Mouse (Mus musculus): Measurements from ENCODE around the gene Meis3.
A peak's percentile ranks its signal among the peaks of the same experiment; 100 is the strongest.

Meis3 gene

GRCm38 (mm10) chr7:16174597-16175541, at the start of gene Meis3:
Gene Meis3, plus strand, starts transcription at chr7:16175090.
- DNase-seq (ENCODE audit: low spot score): no peak

GRCm38 (mm10) chr7:16125829-16126228, 49.1 kb upstream of the Meis3 start:
- DNase-seq (ENCODE audit: low spot score): no peak

GRCm38 (mm10) chr7:16128344-16128743, 46.5 kb upstream of the Meis3 start:
- DNase-seq (ENCODE audit: low spot score): no peak

- no peak for DNase-seq (ENCODE audit: low spot score)
These were observed 46.0 kb upstream of the Meis3 start for GRCm38 (mm10) chr7:16128899-16129298.

- peak; percentile 82 for DNase-seq (ENCODE audit: low spot score)
These were observed 45.5 kb upstream of the Meis3 start, which contains the start of gene Slc8a2 for GRCm38 (mm10) chr7:16129421-16129845. Gene Slc8a2, plus strand, starts transcription at chr7:16129826.

- DNase-seq (ENCODE audit: low spot score): no peak
These were observed 44.8 kb upstream of the Meis3 start for GRCm38 (mm10) chr7:16129846-16130691.

- no peak for DNase-seq (ENCODE audit: low spot score)
These were observed 43.8 kb upstream of the Meis3 start for GRCm38 (mm10) chr7:16130956-16131634.

- DNase-seq (ENCODE audit: low spot score): no peak
These were observed 42.7 kb upstream of the Meis3 start for GRCm38 (mm10) chr7:16132161-16132581.

GRCm38 (mm10) chr7:16132926-16133325, 42.0 kb upstream of the Meis3 start:
- DNase-seq (ENCODE audit: low spot score): no peak

- DNase-seq (ENCODE audit: low spot score): no peak
These were observed 41.2 kb upstream of the Meis3 start for GRCm38 (mm10) chr7:16133691-16134090.

GRCm38 (mm10) chr7:16134951-16135392, 39.9 kb upstream of the Meis3 start:
- no peak for DNase-seq (ENCODE audit: low spot score)

- DNase-seq (ENCODE audit: low spot score): no peak
These were observed 28.1 kb upstream of the Meis3 start for GRCm38 (mm10) chr7:16146489-16147410.

- no peak for DNase-seq (ENCODE audit: low spot score)
These were observed 27.2 kb upstream of the Meis3 start for GRCm38 (mm10) chr7:16147643-16148042.

GRCm38 (mm10) chr7:16149241-16149640, 25.6 kb upstream of the Meis3 start:
- DNase-seq (ENCODE audit: low spot score): peak; percentile 87

GRCm38 (mm10) chr7:16150191-16151145, 24.4 kb upstream of the Meis3 start:
- DNase-seq (ENCODE audit: low spot score): no peak

- no peak for DNase-seq (ENCODE audit: low spot score)
These were observed 21.4 kb upstream of the Meis3 start for GRCm38 (mm10) chr7:16153522-16153921.

- no peak for DNase-seq (ENCODE audit: low spot score)
These were observed 19.6 kb upstream of the Meis3 start for GRCm38 (mm10) chr7:16155132-16155872.

- no peak for DNase-seq (ENCODE audit: low spot score)
These were observed 18.7 kb upstream of the Meis3 start for GRCm38 (mm10) chr7:16156105-16156714.
